24 mouse cellular contexts compared by ENCODE assay signal in the genomic region with DNA sequence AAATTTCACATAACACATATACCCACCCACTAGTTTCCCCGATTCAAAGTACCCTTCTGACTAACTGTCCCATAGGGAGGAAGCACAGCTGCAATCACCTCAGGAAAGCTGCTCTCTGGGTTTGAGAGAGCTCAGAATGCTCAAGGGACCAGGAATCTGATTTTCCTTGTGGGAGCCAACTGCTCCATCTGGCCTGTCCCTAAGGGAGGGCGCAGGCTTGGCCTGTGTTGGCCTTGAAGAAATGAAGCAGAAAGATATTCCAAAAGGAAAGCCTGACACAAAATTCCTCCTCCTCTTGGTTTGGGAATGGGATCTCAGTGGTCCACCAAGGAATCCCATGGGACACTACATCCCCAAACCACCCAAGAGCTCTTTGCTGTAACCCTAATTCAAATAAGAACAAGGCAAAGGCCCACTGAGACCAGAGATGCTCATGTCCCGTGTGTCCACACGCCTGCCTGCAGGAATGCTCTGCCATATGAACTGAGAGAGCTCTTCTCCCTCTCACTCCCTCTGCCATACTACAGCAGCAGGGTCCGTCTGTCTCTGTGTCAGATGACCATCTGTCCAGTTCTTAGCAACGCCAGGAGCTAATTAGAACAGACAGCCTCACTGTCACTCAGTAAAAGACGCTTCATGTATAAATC.
DNase-seq lines count a peak whose midpoint lies in the region; ATAC-seq lines count a peak whose summit lies in the region.
"Had no signal": no experiment of that assay in that cellular context is flagged by ENCODE, and none has a peak within 500 bp of the region (broad histone marks: within the 10 kb centered on the region; RNA-seq: fewer than 3 reads in every experiment).

No protein-coding gene starts in this region.

- H3K4me3 ChIP-seq in forebrain, embryonic 13.5 days, result no peak overlapping the region
- H3K4me3 ChIP-seq in forebrain, embryonic 10.5 days, result no peak overlapping the region
- H3K4me3 ChIP-seq: hindbrain, embryonic 13.5 days; limb, embryonic 13.5 days; liver, embryonic 13.5 days; lung, embryonic 15.5 days; midbrain, embryonic 10.5 days; neural tube, embryonic 13.5 days had no signal

- WGBS in forebrain, embryonic 13.5 days, result 77% methylated on average over 7 of the region's 7 CpGs
- 90% methylated on average over 7 of the region's 7 CpGs for WGBS in forebrain, embryonic 10.5 days

- H3K9me3 ChIP-seq in forebrain, embryonic 13.5 days (replicated peaks), result no peaks in the 10 kb centered on the region
- no peaks in the 10 kb centered on the region for H3K9me3 ChIP-seq in forebrain, embryonic 10.5 days
- H3K9me3 ChIP-seq: hindbrain, embryonic 13.5 days; limb, embryonic 13.5 days; liver, embryonic 13.5 days; lung, embryonic 15.5 days; midbrain, embryonic 10.5 days; neural tube, embryonic 13.5 days had no signal

- ATAC-seq in forebrain, embryonic 13.5 days, result peak; percentile 51; the same call in 1 of the 2 replicates
- ATAC-seq: CD4-positive, CD25-positive, alpha-beta regulatory T cell, adult 4 months; inflammation-experienced regulatory T-cells, adult 6 months; Patski had no signal

- H3K27me3 ChIP-seq in forebrain, embryonic 13.5 days, result no peaks in the 10 kb centered on the region
- no peaks in the 10 kb centered on the region for H3K27me3 ChIP-seq in forebrain, embryonic 10.5 days (ENCODE audit: poor library complexity, severe bottlenecking)
- H3K27me3 ChIP-seq: hindbrain, embryonic 13.5 days; limb, embryonic 13.5 days; liver, embryonic 13.5 days; lung, embryonic 15.5 days; neural tube, embryonic 13.5 days had no signal

- no peaks in the 10 kb centered on the region for H3K36me3 ChIP-seq in forebrain, embryonic 13.5 days (ENCODE audit: poor library complexity, severe bottlenecking)
- no peaks in the 10 kb centered on the region for H3K36me3 ChIP-seq in forebrain, embryonic 10.5 days (replicated peaks)
- H3K36me3 ChIP-seq: hindbrain, embryonic 13.5 days; limb, embryonic 13.5 days; liver, embryonic 13.5 days; lung, embryonic 15.5 days; midbrain, embryonic 10.5 days; neural tube, embryonic 13.5 days had no signal

- H3K4me2 ChIP-seq in forebrain, embryonic 13.5 days, result no peak overlapping the region
- H3K4me2 ChIP-seq: heart, embryonic 11.5 days; hindbrain, embryonic 13.5 days; limb, embryonic 13.5 days; liver, embryonic 13.5 days; lung, embryonic 15.5 days; neural tube, embryonic 13.5 days had no signal

- no peak for DNase-seq in forebrain, embryonic 10.5 days (ENCODE audit: extremely low spot score, low spot score)
- DNase-seq in layer of hippocampus, adult 9-11 months, result peak; percentile 8
- DNase-seq in layer of hippocampus, adult 11-12 months (ENCODE audit: low spot score), result no peak
- DNase-seq in cerebellum, adult 18-20 months, result peak; percentile 67 to 80
- DNase-seq in cerebellum, postnatal 25 days, result peak; percentile 70
- DNase-seq in adrenal gland, adult (ENCODE audit: inconsistent age in 2 of 2, low spot score in 1 of 2), result no peak
- no peak for DNase-seq in gastrocnemius, postnatal 25 days
- DNase-seq: adrenal gland, postnatal 10 days; embryo, embryonic 11 days; kidney, adult 9 months; kidney, postnatal 25 days; liver, embryonic 13.5 days; lung, postnatal 4 days had no signal

- H3K4me1 ChIP-seq in forebrain, embryonic 13.5 days, result no peaks in the 10 kb centered on the region
- no peaks in the 10 kb centered on the region for H3K4me1 ChIP-seq in forebrain, embryonic 10.5 days
- H3K4me1 ChIP-seq: hindbrain, embryonic 13.5 days; limb, embryonic 13.5 days; liver, embryonic 13.5 days; lung, embryonic 15.5 days; midbrain, embryonic 10.5 days; neural tube, embryonic 13.5 days had no signal

- H3K27ac ChIP-seq in forebrain, embryonic 13.5 days, result no peak overlapping the region
- H3K27ac ChIP-seq in forebrain, embryonic 10.5 days, result no peak overlapping the region
- H3K27ac ChIP-seq: hindbrain, embryonic 13.5 days; limb, embryonic 13.5 days; liver, embryonic 13.5 days; lung, embryonic 15.5 days; midbrain, embryonic 10.5 days; neural tube, embryonic 13.5 days; stomach, postnatal 0 days had no signal

- H3K9ac ChIP-seq in forebrain, embryonic 13.5 days, result no peak overlapping the region
- H3K9ac ChIP-seq: hindbrain, embryonic 13.5 days; limb, embryonic 13.5 days; liver, embryonic 13.5 days; lung, embryonic 15.5 days; neural tube, embryonic 13.5 days had no signal

Comparison
In these comparisons a context has a peak if more than half of its experiments do, and no peak if none do; other contexts are left out.
1. DNase-seq: peak in layer of hippocampus, adult 9-11 months (single experiment), cerebellum, adult 18-20 months (2 of 2) and cerebellum, postnatal 25 days (2 of 2); none in forebrain, embryonic 10.5 days (single experiment), layer of hippocampus, adult 11-12 months (single experiment), adrenal gland, adult (0 of 2) and gastrocnemius, postnatal 25 days (single experiment).